Mouse (Mus musculus): ENCODE results near the gene Tpst2.

The Tpst2 gene

GRCm38 (mm10) chr5:112253169-112253568, 23.3 kb upstream of the Tpst2 start:
- intact Hi-C loops (cut with DNase I) = no loop called here

- intact Hi-C loops (cut with DNase I) = no loop called here
These were observed 22.1 kb upstream of the Tpst2 start for GRCm38 (mm10) chr5:112254282-112254806.

DNA sequence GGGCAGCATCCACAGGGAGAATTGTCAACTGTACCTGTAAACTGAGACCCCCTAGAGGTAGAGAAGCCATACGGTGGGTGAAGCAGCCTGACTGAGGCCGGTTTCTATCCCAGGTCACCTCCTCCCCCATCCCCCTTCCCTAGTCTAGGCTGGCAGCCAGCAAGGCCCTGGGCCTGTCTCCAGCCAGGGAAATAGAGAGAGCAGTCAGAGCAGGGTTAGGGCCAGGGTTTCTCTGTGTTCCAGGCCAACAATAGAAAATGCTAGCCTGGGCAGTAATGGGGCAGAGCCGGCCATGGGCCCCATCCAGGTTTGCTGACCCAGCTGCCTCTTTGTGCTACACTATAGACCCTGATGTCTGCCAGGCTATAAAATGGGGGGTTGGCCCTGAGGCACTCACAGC, 21.1 kb upstream of the Tpst2 start, which contains the start of gene Crybb1:
TSS of gene Crybb1 (plus strand) at position 390 of the 400 bp plus-strand sequence.
- intact Hi-C loops (cut with DNase I) = no loop called here

GRCm38 (mm10) chr5:112256457-112256856, 20.0 kb upstream of the Tpst2 start:
- intact Hi-C loops (cut with DNase I) = no loop called here

GRCm38 (mm10) chr5:112257896-112258295, 18.6 kb upstream of the Tpst2 start:
- intact Hi-C loops (cut with DNase I) = no loop called here

GRCm38 (mm10) chr5:112259862-112260650, 16.4 kb upstream of the Tpst2 start:
- intact Hi-C loops (cut with DNase I) = no loop called here

DNA sequence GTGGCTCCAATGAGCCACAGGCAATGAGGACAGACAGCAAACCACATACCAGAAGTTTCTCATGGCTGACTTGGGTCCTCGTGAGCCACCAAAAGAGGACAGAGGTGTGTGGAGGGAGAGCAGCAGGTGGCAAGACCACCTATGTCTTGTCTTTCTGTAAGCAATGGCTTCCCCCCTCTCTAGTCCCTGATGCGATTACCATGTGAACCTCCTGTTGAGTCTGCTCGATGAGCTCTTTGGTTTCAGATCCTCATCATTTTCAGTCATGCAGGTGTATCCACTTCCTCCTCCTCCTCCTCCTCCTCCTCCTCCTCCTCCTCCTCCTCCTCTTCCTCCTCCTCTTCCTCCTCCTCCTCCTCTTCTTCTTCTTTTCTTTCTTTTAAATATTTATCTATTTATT, 15.7 kb upstream of the Tpst2 start:
- intact Hi-C loops (cut with DNase I) = no loop called here

DNA sequence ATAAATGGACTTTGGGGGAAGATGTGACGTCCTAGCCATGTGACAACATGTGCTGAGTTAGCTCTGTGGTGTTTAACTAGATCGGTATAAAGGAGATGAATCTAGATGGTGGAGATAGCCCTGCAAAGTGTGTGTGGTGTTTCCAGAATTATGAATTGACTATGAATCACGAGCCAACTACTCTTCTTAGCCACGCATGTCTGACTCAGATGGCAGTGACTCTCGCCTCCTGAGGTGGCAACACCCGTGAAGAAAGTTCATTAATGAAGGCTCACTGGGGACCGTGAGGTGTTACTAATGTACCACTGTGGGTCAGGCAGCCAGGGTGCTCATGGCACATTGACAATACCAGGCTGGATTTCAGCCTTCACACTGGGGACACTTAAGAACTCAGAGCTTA, 12.4 kb upstream of the Tpst2 start:
- intact Hi-C loops (cut with DNase I) = no loop called here

DNA sequence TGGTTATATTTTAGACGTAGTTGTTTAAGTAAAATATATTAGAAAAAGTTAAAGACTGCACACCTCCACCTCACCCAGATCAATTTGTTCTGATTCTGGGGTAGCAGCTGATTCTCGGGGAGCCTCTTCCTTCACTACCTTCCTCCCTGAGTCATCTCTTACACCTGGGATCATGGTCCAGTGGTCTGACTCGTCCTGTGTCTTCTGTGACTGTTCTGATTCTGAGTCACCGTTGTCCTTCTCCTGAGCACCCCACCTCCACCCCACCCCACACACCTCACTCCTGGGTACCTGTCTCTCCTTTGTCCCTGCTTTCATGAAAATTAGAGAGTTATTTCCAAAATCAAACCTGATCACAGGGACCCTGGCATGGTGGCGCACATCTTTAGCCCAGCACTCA, 11.4 kb upstream of the Tpst2 start:
- intact Hi-C loops (cut with DNase I) = no loop called here

DNA sequence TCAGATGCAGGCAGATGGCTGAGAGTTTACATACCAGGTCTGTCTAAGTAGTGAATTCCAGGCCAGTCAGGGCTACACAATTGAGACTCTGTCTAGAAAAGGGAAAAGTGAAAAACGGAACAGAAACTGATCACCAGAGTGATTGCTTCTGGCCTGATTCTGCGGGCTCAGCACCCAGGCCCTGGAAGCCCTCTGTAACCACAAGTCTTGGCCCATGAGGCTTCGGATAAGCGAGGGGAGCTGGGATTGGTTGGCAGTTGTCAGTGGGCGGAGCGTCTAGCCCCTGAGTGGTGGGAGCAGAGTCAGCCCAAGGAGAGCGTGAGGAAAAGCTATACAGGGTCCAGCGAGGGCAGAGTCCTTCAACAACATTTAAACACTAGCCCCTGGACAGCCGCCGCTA, 11.0 kb upstream of the Tpst2 start:
- intact Hi-C loops (cut with DNase I) = no loop called here

DNA sequence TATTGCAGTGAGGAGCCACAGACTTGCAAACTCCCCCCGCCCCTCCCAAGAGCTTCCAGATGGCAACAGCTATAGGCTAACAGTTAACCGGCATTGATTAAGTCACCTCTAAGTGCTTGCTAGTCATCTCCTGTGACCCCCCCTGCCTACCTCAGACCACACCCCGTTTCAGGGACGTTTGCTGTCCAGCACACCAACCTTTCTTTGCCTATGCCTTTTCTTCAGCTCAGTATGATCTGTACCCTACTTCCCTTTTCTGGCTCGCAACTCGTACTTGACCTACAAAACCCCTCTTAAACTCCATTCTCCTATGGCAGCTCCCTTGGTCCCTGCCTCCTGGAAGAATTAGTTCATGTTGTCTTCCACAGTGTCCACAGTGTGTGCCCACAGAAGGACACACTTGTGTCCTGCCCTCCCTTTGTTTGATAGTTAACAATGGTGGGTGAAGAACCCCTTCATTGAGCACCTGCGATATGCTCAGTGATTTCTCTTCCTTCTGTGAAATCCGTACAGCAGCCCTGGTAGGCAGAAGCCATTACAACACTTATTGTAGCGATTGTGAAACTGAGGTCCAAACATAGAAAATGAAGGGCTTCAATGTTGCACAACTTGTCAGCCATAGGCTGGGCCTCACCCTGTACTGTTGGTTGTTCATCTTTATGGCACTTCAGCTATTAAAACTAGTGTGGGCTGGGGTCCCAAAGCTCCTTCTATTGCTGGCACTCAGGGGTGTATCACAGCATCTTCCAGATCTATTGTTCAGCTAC, 10.3 kb upstream of the Tpst2 start:
- intact Hi-C loops (cut with DNase I) = no loop called here

DNA sequence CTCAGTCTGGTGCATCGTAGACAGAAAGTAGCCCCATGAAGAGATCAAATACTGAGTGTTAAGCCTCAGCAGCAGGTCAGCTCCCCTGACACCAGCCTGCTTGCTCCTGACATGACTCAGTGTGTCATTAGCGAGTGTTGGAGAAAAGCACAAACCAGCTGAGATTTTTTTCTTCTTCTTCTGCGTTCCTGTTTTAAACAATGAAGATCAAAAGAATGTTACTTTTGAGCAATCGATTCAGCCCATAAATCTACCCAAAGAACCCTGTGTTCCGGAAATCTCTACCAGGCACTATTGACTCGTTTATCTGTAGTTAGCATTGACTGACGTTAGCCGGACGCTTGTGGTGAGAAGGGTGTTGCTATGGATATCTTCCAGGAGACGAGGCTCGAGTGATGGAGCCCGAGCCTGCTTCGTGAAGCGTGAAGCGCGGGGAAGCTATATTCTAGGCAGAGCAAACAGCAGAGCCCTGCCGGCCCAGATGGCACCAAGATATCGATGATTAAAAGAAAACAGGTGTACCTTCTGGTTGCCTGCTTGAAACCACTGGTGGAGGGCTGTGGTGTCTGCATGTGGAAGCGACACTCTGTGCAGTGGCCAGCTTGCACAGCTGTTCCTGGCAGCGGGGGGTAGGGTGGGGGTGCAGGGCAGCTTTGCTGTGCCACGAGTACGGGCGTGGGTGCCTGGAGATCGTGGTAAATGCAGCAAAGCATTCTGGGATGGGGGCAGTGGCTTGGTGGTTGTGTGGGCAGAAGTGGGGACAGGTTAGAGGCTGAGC, 5.5 kb upstream of the Tpst2 start:
- intact Hi-C loops (cut with DNase I) = no loop called here

GRCm38 (mm10) chr5:112272934-112273333, 3.6 kb upstream of the Tpst2 start:
- intact Hi-C loops (cut with DNase I) = no loop called here

- intact Hi-C loops (cut with DNase I) = no loop called here
These were observed 2.6 kb upstream of the Tpst2 start for GRCm38 (mm10) chr5:112273746-112274463.

DNA sequence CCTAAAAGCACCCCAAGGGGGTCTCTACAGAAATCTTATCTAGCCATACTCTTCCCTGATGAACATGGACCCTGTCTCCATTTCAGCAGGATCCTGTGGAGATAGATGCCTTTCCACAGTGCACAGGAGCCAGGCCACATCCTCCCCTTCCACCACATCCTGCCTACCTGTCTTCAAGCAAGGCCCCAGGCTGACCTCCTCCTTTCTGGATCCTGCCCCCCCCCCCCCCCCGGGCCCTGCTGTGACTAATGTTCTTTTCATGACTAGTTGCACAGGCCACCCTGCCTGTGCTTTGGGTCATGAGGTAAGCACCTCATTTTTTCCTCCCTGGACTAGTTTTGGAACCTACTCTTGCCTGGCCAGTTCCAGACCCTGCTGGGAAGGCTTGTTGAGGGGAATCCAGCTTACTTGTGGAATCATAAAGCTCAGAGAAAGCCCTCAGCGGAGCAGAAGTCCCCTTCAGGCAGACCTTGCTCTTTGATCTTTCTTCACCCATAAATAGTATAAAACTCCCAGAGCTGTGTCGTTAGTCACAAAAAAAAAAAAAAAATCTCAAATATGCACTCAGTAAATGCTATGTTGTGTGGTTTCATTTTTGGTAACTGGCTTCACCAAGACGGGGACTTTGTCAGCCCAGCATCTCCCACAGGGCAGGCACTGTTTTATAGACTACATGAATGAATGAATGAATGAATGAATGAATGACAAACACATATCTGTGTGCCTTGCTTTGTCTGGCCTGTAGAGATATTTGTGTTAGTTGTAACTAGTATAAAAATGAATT, 1.3 kb upstream of the Tpst2 start:
- intact Hi-C loops (cut with DNase I) = loop anchor here (5.0 kb wide), 1 partner anchor 33 kb away; no protein-coding TSS in a partner anchor

GRCm38 (mm10) chr5:112276907-112277348, 437 bp downstream of the Tpst2 start:
- intact Hi-C loops (cut with DNase I) = loop anchor here (2.0 to 5.0 kb wide), 2 partner anchors 35 to 48 kb away; no protein-coding TSS in a partner anchor

DNA sequence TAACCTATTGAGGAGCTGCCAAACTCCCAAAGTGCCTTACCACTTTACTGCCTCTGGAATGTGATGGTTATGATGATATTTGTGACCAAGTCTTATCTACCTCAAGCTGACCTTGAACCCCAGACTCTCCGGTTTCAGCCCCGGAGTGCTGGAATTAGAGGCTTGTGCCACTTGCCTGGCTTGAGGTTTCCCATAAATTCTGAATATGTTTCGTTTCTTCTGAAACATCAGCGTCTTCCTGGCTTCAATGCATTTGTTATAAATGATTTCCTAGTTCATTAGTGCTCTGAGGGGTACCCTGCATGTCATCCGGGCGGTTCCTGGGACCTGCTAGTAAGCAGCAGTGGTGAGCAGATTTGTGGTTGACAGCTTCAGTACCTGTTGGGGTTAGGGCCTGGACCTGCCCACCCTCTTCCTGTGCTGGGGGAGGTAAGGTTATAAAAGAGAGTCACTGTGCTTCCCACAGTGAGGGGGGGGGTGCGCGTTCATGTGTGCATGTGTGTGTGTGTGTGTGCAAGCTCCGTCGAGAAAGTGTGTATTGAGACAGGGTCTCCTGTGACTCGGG, 1.5 kb downstream of the Tpst2 start:
- intact Hi-C loops (cut with DNase I) = loop anchor here (2.0 to 5.0 kb wide), 2 partner anchors 36 to 47 kb away; no protein-coding TSS in a partner anchor

DNA sequence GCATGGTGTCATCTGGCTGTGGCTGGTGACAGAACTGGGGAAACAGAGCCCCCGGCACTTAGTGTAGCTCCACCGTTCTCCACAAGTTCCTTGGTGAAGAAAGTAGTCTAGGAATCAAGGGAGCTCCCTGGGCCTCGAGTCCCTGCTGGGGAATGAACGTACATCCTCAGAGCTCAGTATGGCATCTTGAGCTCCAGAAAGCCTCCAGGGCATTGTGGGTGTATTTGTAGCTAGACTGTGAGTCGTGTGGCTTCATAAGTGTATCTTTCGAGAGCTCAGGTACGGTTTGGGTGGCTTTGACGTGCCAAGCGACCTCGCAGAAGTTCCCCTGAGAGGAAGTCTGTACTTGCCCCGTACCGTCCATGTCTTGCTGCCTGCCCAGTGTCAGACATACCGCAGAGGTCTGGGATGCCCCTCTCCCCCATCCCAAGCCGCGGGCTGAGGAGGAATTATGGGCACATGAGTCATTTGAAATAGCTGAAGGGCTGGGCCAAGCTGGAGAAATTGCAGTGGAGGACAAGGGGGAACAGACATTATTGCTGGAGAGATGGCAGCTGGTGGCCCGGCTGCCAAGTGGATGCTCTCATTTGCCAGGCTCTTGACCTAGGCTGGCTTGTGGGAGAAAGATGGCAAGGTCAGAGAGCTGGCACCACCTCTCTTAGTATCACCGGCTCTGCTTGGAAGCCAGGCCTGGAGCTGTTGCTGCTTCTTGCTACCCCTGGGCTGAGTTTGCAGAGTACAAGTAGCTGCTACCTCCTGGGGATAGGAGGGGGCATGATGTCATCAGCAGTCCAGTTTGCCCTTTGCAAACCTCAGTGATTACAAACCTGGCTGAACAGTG, 2.9 kb downstream of the Tpst2 start:
- intact Hi-C loops (cut with DNase I) = loop anchor here (5.0 kb wide), 1 partner anchor 37 kb away; no protein-coding TSS in a partner anchor

Data from adrenal gland (tissue).